Mouse (Mus musculus) neural tube, embryonic 11.5 days (tissue): ENCODE data around the gene Slc4a4. TPM values are rescaled to one million over a fixed set of nuclear protein-coding genes. Genes with fewer than 3 reads are reported as not detected.

ENCODE experiments used
- ATAC-seq: fragments of 200-750 bp; cut with Nextera tagmentation; 2 replicates; pipeline ENCODE4 v1.8.0; 2017; ENCODE audit warnings: moderate number of reproducible peaks, mild to moderate bottlenecking, moderate TSS enrichment, moderate library complexity; ENCODE audit not compliant: insufficient read depth, low FRiP score, low TSS enrichment
- DNase-seq: peaks from one replicate; pipeline ENCODE4 v3.0.0-alpha.2; 2015; ENCODE audit warnings: low spot score
- H3K27ac ChIP-seq: fragments of 300-500 bp; sonication (generic); 2 replicates; pipeline ENCODE4 v1.5.1; 2014; ENCODE audit warnings: low read depth, mild to moderate bottlenecking, low read length
- H3K27me3 ChIP-seq: fragments of 300-500 bp; sonication (generic); 2 replicates; pipeline ENCODE4 v1.6.1; 2014; ENCODE audit warnings: mild to moderate bottlenecking, low read length, mixed read lengths; ENCODE audit not compliant: control insufficient read depth, insufficient read depth
- H3K36me3 ChIP-seq: fragments of 300-500 bp; sonication (generic); 2 replicates; pipeline ENCODE4 v1.6.1; 2014; ENCODE audit warnings: mild to moderate bottlenecking, low read length, moderate library complexity, mixed read lengths; ENCODE audit not compliant: control insufficient read depth, insufficient read depth
- H3K4me1 ChIP-seq: fragments of 300-500 bp; sonication (generic); 2 replicates; pipeline ENCODE4 v1.6.1; 2014; ENCODE audit warnings: low read length, mixed read lengths; ENCODE audit not compliant: control insufficient read depth, insufficient read depth
- H3K4me2 ChIP-seq: fragments of 300-500 bp; sonication (generic); 2 replicates; pipeline ENCODE4 v1.6.1; 2014; ENCODE audit warnings: low read depth, mild to moderate bottlenecking, moderate library complexity
- H3K4me3 ChIP-seq: fragments of 300-500 bp; sonication (generic); 2 replicates; pipeline ENCODE4 v1.5.1; 2014; ENCODE audit warnings: low read depth, low read length
- H3K9ac ChIP-seq: fragments of 300-500 bp; sonication (generic); 2 replicates; pipeline ENCODE4 v1.6.1; 2014; ENCODE audit warnings: mild to moderate bottlenecking, low read length
- H3K9me3 ChIP-seq: fragments of 300-500 bp; sonication (generic); 2 replicates; pipeline ENCODE4 v1.6.1; 2016; ENCODE audit warnings: low read length; ENCODE audit not compliant: control insufficient read depth
- WGBS: fragments of 180-500 bp; shearing (Covaris S2); extraction: QIAGEN DNeasy Blood & Tissue Kit; methylation state at CpG from one replicate; pipeline ENCODE4 v1.1.7; 2014; 5-methylcytosine and 5-hydroxymethylcytosine counted together
- polyA plus RNA-seq: library from polyadenylated mRNA; unstranded; fragments of >200 nt; fragmentation: Nextera tagmentation; extraction: Ambion mirVana; gene quantifications from 2 replicates; pipeline ENCODE4 v1.2.1, GENCODE M21; 2014

Gene Slc4a4
- polyA plus RNA-seq, 1 experiment from 2014 or later: 1.7 TPM

GRCm38 (mm10) chr5:88960342-88961105 is 73.9 kb downstream of the Slc4a4 start:
- Histone ChIP-seq H3K4me1 (no peaks in the 10 kb centered on the region), H3K36me3 (no peaks in the 10 kb centered on the region), H3K9me3 (no peaks in the 10 kb centered on the region), H3K4me3 (no peak overlapping the region), H3K9ac (no peak overlapping the region), H3K27me3 (no peaks in the 10 kb centered on the region), H3K4me2 (no peak overlapping the region), H3K27ac (no peak overlapping the region)
- DNase-seq (no peak), ATAC-seq (no peak)
- 87% methylated on average over 5 of the region's 5 CpGs for WGBS

- no peak overlapping the region for H3K27ac ChIP-seq
- H3K9ac ChIP-seq: no peak overlapping the region
- 86% methylated on average over 7 of the region's 7 CpGs for WGBS
- no peak overlapping the region for H3K4me3 ChIP-seq
- no peak overlapping the region for H3K4me2 ChIP-seq
- no peaks in the 10 kb centered on the region for H3K27me3 ChIP-seq
- H3K36me3 ChIP-seq: no peaks in the 10 kb centered on the region
- DNase-seq (no peak), ATAC-seq (no peak)
- no peaks in the 10 kb centered on the region for H3K9me3 ChIP-seq
- no peaks in the 10 kb centered on the region for H3K4me1 ChIP-seq
These were observed 74.7 kb downstream of the Slc4a4 start for GRCm38 (mm10) chr5:88961351-88961761.

- WGBS: 79% methylated on average over 6 of the region's 6 CpGs
- DNase-seq (no peak), ATAC-seq (no peak)
- Histone ChIP-seq H3K36me3 (no peaks in the 10 kb centered on the region), H3K27me3 (no peaks in the 10 kb centered on the region), H3K9me3 (no peaks in the 10 kb centered on the region), H3K27ac (no peak overlapping the region), H3K4me2 (no peak overlapping the region), H3K9ac (no peak overlapping the region), H3K4me3 (no peak overlapping the region), H3K4me1 (peaks cover 5% of the 10 kb centered on the region; the same call in 1 of the 2 replicates)
These were observed 78.2 kb downstream of the Slc4a4 start for GRCm38 (mm10) chr5:88964685-88965290.

GRCm38 (mm10) chr5:88966507-88966906 is 79.9 kb downstream of the Slc4a4 start:
- no peaks in the 10 kb centered on the region for H3K9me3 ChIP-seq
- WGBS: 86% methylated on average over 4 of the region's 4 CpGs
- H3K27me3 ChIP-seq: no peaks in the 10 kb centered on the region
- no peak overlapping the region for H3K27ac ChIP-seq
- no peak overlapping the region for H3K4me3 ChIP-seq
- H3K4me2 ChIP-seq: no peak overlapping the region
- no peak overlapping the region for H3K9ac ChIP-seq
- no peak for DNase-seq
- peaks cover 5% of the 10 kb centered on the region; the same call in 1 of the 2 replicates for H3K4me1 ChIP-seq
- ATAC-seq: no peak
- no peaks in the 10 kb centered on the region for H3K36me3 ChIP-seq

GRCm38 (mm10) chr5:88968923-88969639 is 82.5 kb downstream of the Slc4a4 start:
- Histone ChIP-seq H3K9ac (no peak overlapping the region), H3K9me3 (no peaks in the 10 kb centered on the region), H3K36me3 (no peaks in the 10 kb centered on the region), H3K4me2 (no peak overlapping the region), H3K4me3 (no peak overlapping the region), H3K27ac (no peak overlapping the region), H3K4me1 (peaks cover 5% of the 10 kb centered on the region; the same call in 1 of the 2 replicates), H3K27me3 (no peaks in the 10 kb centered on the region)
- DNase-seq (no peak), ATAC-seq (no peak)
- 28% methylated on average over 11 of the region's 11 CpGs for WGBS

- Histone ChIP-seq H3K4me2 (no peak overlapping the region), H3K27me3 (no peaks in the 10 kb centered on the region), H3K9ac (no peak overlapping the region), H3K4me3 (no peak overlapping the region), H3K9me3 (no peaks in the 10 kb centered on the region), H3K36me3 (no peaks in the 10 kb centered on the region), H3K4me1 (peaks cover 5% of the 10 kb centered on the region; the same call in 1 of the 2 replicates), H3K27ac (no peak overlapping the region)
- DNase-seq (no peak), ATAC-seq (no peak)
These were observed 84.9 kb downstream of the Slc4a4 start for GRCm38 (mm10) chr5:88971554-88971953.

GRCm38 (mm10) chr5:88972277-88972676 is 85.7 kb downstream of the Slc4a4 start:
- peaks cover 5% of the 10 kb centered on the region; the same call in 1 of the 2 replicates for H3K4me1 ChIP-seq
- H3K27ac ChIP-seq: no peak overlapping the region
- no peaks in the 10 kb centered on the region for H3K27me3 ChIP-seq
- H3K36me3 ChIP-seq: no peaks in the 10 kb centered on the region
- H3K9me3 ChIP-seq: no peaks in the 10 kb centered on the region
- ATAC-seq (no peak), DNase-seq (no peak)
- H3K9ac ChIP-seq: no peak overlapping the region
- H3K4me3 ChIP-seq: no peak overlapping the region
- no peak overlapping the region for H3K4me2 ChIP-seq
- 75% methylated on average over 7 of the region's 7 CpGs for WGBS

- Histone ChIP-seq H3K27ac (no peak overlapping the region), H3K4me1 (peaks cover 5% of the 10 kb centered on the region; the same call in 1 of the 2 replicates), H3K36me3 (no peaks in the 10 kb centered on the region), H3K4me2 (no peak overlapping the region), H3K27me3 (no peaks in the 10 kb centered on the region), H3K9me3 (no peaks in the 10 kb centered on the region), H3K9ac (no peak overlapping the region), H3K4me3 (no peak overlapping the region)
- 90% methylated on average over 1 of the region's 1 CpGs for WGBS
- no peak for ATAC-seq
- no peak for DNase-seq
These were observed 86.5 kb downstream of the Slc4a4 start for GRCm38 (mm10) chr5:88973130-88973529.
